Mouse (Mus musculus) gastrocnemius, adult 2 months (tissue): ENCODE results near the gene Umad1. TPM values are rescaled to one million over a fixed set of nuclear protein-coding genes. Genes with fewer than 3 reads are reported as not detected.

ENCODE experiments used
- DNase-seq: peaks from one replicate; pipeline ENCODE4 v3.0.0; 2022
- H3K27ac ChIP-seq: fragments of 200-600 bp; 2 replicates; pipeline ENCODE4 v1.8.1; 2022; ENCODE audit warnings: mild to moderate bottlenecking
- H3K4me3 ChIP-seq: fragments of 200-600 bp; 2 replicates; pipeline ENCODE4 v1.8.1; 2022; ENCODE audit warnings: mild to moderate bottlenecking, moderate library complexity
- CTCF ChIP-seq: fragments of 200-600 bp; IDR thresholded peaks from 2 replicates; pipeline ENCODE4 v1.8.1; 2022; ENCODE audit warnings: antibody characterized with exemption, mild to moderate bottlenecking, moderate library complexity
- intact Hi-C: fragments of 180-260 bp; cut with DNase I; formaldehyde crosslinking; loops from one replicate; pipeline ENCODE4 v1.15.1; 2025
- total RNA-seq, 2 experiments: library from RNA; stranded (reverse); gene quantifications; 2 replicates each; pipeline ENCODE4 v1.2.3; 2021

Umad1 gene
- total RNA-seq, 2 experiments from 2014 or later = 11.2 to 14.8 TPM

- DNase-seq = no peak
- no peak for TF ChIP-seq CTCF
- H3K4me3 ChIP-seq = no peak overlapping the region
- no peak overlapping the region for H3K27ac ChIP-seq
- intact Hi-C loops = no loop called here
Observed at GRCm38 (mm10) chr6:8485414-8486175, 226.5 kb downstream of the Umad1 start.

- H3K27ac ChIP-seq = no peak overlapping the region
- TF ChIP-seq CTCF = no peak
Observed at GRCm38 (mm10) chr6:8486391-8487043, 227.4 kb downstream of the Umad1 start.

GRCm38 (mm10) chr6:8487044-8487853, 228.2 kb downstream of the Umad1 start:
- no peak for DNase-seq
- Histone ChIP-seq H3K27ac (no peak overlapping the region), H3K4me3 (no peak overlapping the region)
- intact Hi-C loops = no loop called here
- TF ChIP-seq CTCF = no peak

More at GRCm38 (mm10) chr6:8486391-8487043, 227.4 kb downstream of the Umad1 start:
- intact Hi-C loops = no loop called here
- no peak for DNase-seq
- H3K4me3 ChIP-seq = no peak overlapping the region

GRCm38 (mm10) chr6:8488249-8488648, 229.2 kb downstream of the Umad1 start:
- intact Hi-C loops = no loop called here
- no peak for DNase-seq
- no peak for TF ChIP-seq CTCF
- Histone ChIP-seq H3K4me3 (no peak overlapping the region), H3K27ac (no peak overlapping the region)

- intact Hi-C loops = no loop called here
- TF ChIP-seq CTCF = no peak
- DNase-seq = no peak
- Histone ChIP-seq H3K4me3 (no peak overlapping the region), H3K27ac (no peak overlapping the region)
Observed at GRCm38 (mm10) chr6:8489266-8489665, 230.2 kb downstream of the Umad1 start.

- Histone ChIP-seq H3K4me3 (no peak overlapping the region), H3K27ac (no peak overlapping the region)
- TF ChIP-seq CTCF = no peak
- DNase-seq = no peak
- intact Hi-C loops = no loop called here
Observed at GRCm38 (mm10) chr6:8489938-8490585, 231.0 kb downstream of the Umad1 start.

GRCm38 (mm10) chr6:8492248-8492647, 233.2 kb downstream of the Umad1 start:
- DNase-seq = no peak
- intact Hi-C loops = no loop called here
- no peak for TF ChIP-seq CTCF

GRCm38 (mm10) chr6:8495109-8495826, 236.2 kb downstream of the Umad1 start:
- no peak for TF ChIP-seq CTCF
- DNase-seq = no peak
- intact Hi-C loops = no loop called here
- Histone ChIP-seq H3K27ac (no peak overlapping the region), H3K4me3 (no peak overlapping the region)

More at GRCm38 (mm10) chr6:8492248-8492647, 233.2 kb downstream of the Umad1 start:
- no peak overlapping the region for H3K27ac ChIP-seq
- no peak overlapping the region for H3K4me3 ChIP-seq

GRCm38 (mm10) chr6:8495827-8496222, 236.7 kb downstream of the Umad1 start:
- intact Hi-C loops = no loop called here
- no peak for DNase-seq
- H3K4me3 ChIP-seq = no peak overlapping the region
- no peak for TF ChIP-seq CTCF
- H3K27ac ChIP-seq = no peak overlapping the region

GRCm38 (mm10) chr6:8497234-8497867, 238.3 kb downstream of the Umad1 start:
- intact Hi-C loops = no loop called here
- no peak for TF ChIP-seq CTCF
- H3K4me3 ChIP-seq = no peak overlapping the region
- H3K27ac ChIP-seq = no peak overlapping the region
- no peak for DNase-seq

GRCm38 (mm10) chr6:8497868-8498257, 238.8 kb downstream of the Umad1 start:
- intact Hi-C loops = no loop called here
- TF ChIP-seq CTCF = no peak
- no peak for DNase-seq
- Histone ChIP-seq H3K4me3 (no peak overlapping the region), H3K27ac (no peak overlapping the region)

- no peak for DNase-seq
- Histone ChIP-seq H3K27ac (no peak overlapping the region), H3K4me3 (no peak overlapping the region)
- intact Hi-C loops = no loop called here
- TF ChIP-seq CTCF = no peak
Observed at GRCm38 (mm10) chr6:8498961-8499360, 239.9 kb downstream of the Umad1 start.
